Mouse (Mus musculus) E14TG2a.4 (cell line): ENCODE measurements at regions not wholly inside any gene's neighbourhood (a gene's known extent, or its start where the extent isn't known, plus 50 kb on each side); places are given as distances from the start of the nearest gene placed in this dataset.

Experiments used
- CTCF ChIP-seq: conservative IDR thresholded peaks from 2 replicates; pipeline ENCODE4 v1.5.1; 2014; ENCODE audit warnings: low read length
- NANOG ChIP-seq: IDR thresholded peaks from 2 replicates; pipeline ENCODE4 v1.6.1; 2014; ENCODE audit warnings: borderline replicate concordance, low read length, mixed read lengths
- POU5F1 ChIP-seq: IDR thresholded peaks from 2 replicates; pipeline ENCODE4 v1.6.1; 2014; ENCODE audit warnings: low read length, borderline replicate concordance

GRCm38 (mm10) chr7:69964002-69964401 is 402.5 kb downstream of the Nr2f2 start:
- no peak for TF ChIP-seq CTCF
- no peak for TF ChIP-seq NANOG
- no peak for TF ChIP-seq POU5F1
